Mouse (Mus musculus): ENCODE measurements around the gene Ssu2.

The Ssu2 gene

GRCm38 (mm10) chr6:112387947-112388346 lies at the start of gene Ssu2:
Gene Ssu2 (minus strand): TSS chr6:112388023.
- no peak for DNase-seq (ENCODE audit: low spot score in 2 of 2)

- DNase-seq (ENCODE audit: low spot score in 2 of 2), result peak in 1 of 2 experiments; percentile 18
Measured at GRCm38 (mm10) chr6:112426018-112426732, 38.4 kb upstream of the Ssu2 start.

- peak; percentile 57 to 64 for DNase-seq (ENCODE audit: low spot score in 2 of 2)
Measured at GRCm38 (mm10) chr6:112423746-112424501, 36.1 kb upstream of the Ssu2 start.

GRCm38 (mm10) chr6:112420883-112421282 lies 33.1 kb upstream of the Ssu2 start:
- DNase-seq (ENCODE audit: low spot score in 2 of 2), result no peak

GRCm38 (mm10) chr6:112419333-112419732 lies 31.5 kb upstream of the Ssu2 start:
- peak in 1 of 2 experiments; percentile 45 for DNase-seq (ENCODE audit: low spot score in 2 of 2)

GRCm38 (mm10) chr6:112404111-112404510 lies 16.3 kb upstream of the Ssu2 start:
- peak in 1 of 2 experiments; percentile 14 for DNase-seq (ENCODE audit: low spot score in 2 of 2)

- peak; percentile 76 to 77 for DNase-seq (ENCODE audit: low spot score in 2 of 2)
Measured at GRCm38 (mm10) chr6:112401953-112402683, 14.3 kb upstream of the Ssu2 start.

GRCm38 (mm10) chr6:112397351-112397750 lies 9.5 kb upstream of the Ssu2 start:
- peak in 1 of 2 experiments; percentile 14 for DNase-seq (ENCODE audit: low spot score in 2 of 2)

GRCm38 (mm10) chr6:112396352-112396751 lies 8.5 kb upstream of the Ssu2 start:
- DNase-seq (ENCODE audit: low spot score in 2 of 2), result peak in 1 of 2 experiments; percentile 5

- DNase-seq (ENCODE audit: low spot score in 2 of 2), result no peak
Measured at GRCm38 (mm10) chr6:112388385-112388784, 562 bp upstream of the Ssu2 start.

- DNase-seq (ENCODE audit: low spot score in 2 of 2), result peak; percentile 33 to 48
Measured at GRCm38 (mm10) chr6:112386260-112386659, 1.6 kb downstream of the Ssu2 start.

- no peak for DNase-seq (ENCODE audit: low spot score in 2 of 2)
Measured at GRCm38 (mm10) chr6:112382990-112383685, 4.7 kb downstream of the Ssu2 start.

- no peak for DNase-seq (ENCODE audit: low spot score in 2 of 2)
Measured at GRCm38 (mm10) chr6:112379054-112379453, 8.8 kb downstream of the Ssu2 start.

- no peak for DNase-seq (ENCODE audit: low spot score in 2 of 2)
Measured at GRCm38 (mm10) chr6:112375661-112376392, 12.0 kb downstream of the Ssu2 start.

GRCm38 (mm10) chr6:112373886-112374585 lies 13.8 kb downstream of the Ssu2 start:
- DNase-seq (ENCODE audit: low spot score in 2 of 2), result peak in 1 of 2 experiments; percentile 64

- DNase-seq (ENCODE audit: low spot score in 2 of 2), result no peak
Measured at GRCm38 (mm10) chr6:112365294-112365693, 22.5 kb downstream of the Ssu2 start.

GRCm38 (mm10) chr6:112364581-112364980 lies 23.2 kb downstream of the Ssu2 start:
- DNase-seq (ENCODE audit: low spot score in 2 of 2), result peak in 1 of 2 experiments; percentile 47

- DNase-seq (ENCODE audit: low spot score in 2 of 2), result peak; percentile 80 to 85
Measured at GRCm38 (mm10) chr6:112362349-112362958, 25.4 kb downstream of the Ssu2 start.

- DNase-seq (ENCODE audit: low spot score in 2 of 2), result peak; percentile 59 to 76
Measured at GRCm38 (mm10) chr6:112360676-112361075, 27.1 kb downstream of the Ssu2 start.

GRCm38 (mm10) chr6:112359341-112359740 lies 28.5 kb downstream of the Ssu2 start:
- DNase-seq (ENCODE audit: low spot score in 2 of 2), result no peak
